Mouse (Mus musculus): ENCODE data around the gene Abhd5. TPM values are rescaled to one million over a fixed set of nuclear protein-coding genes. Genes with fewer than 3 reads are reported as not detected.
"Not testable (repeated sequence)": the region's sequence is repeated elsewhere in the genome, so short reads cannot be mapped to it uniquely, and the experiment has no call there.

The Abhd5 gene
- polyA plus RNA-seq (2014; fragmentation: Nextera tagmentation; extraction: Ambion mirVana), result 19.9 and 20.0 TPM in 2 replicates

- Histone ChIP-seq H3K9ac (ENCODE audit: low read length) (peak within 1 kb of the TSS; percentile 76), H3K4me3 (ENCODE audit: low read depth, low read length) (peak within 1 kb of the TSS; percentile 59), H3K27ac (ENCODE audit: low read depth, low read length) (no peak within 1 kb of the TSS; the same call in 1 of the 2 replicates), H3K27me3 (ENCODE audit: control insufficient read depth, insufficient read depth, low read length) (no peaks in the 10 kb centered on the region; the same call in 1 of the 2 replicates), H3K9me3 (ENCODE audit: control insufficient read depth, low read length) (no peaks in the 10 kb centered on the region), H3K4me1 (ENCODE audit: control insufficient read depth, insufficient read depth, low read length) (peaks cover 2% of the 10 kb centered on the region; the same call in 1 of the 2 replicates), H3K4me2 (peak within 1 kb of the TSS; percentile 62), H3K36me3 (ENCODE audit: control insufficient read depth, insufficient read depth, low read length) (no peaks in the 10 kb centered on the region)
- WGBS, result under 1% methylated on average over 68 of the region's 84 CpGs
- DNase-seq (ENCODE audit: low spot score, missing footprints) (peak; percentile 99), ATAC-seq (ENCODE audit: low FRiP score) (peak; percentile 97)
These were observed at the start of gene Abhd5 for GRCm38 (mm10) chr9:122351303-122352024. Abhd5 (plus strand) TSS chr9:122351608.

GRCm38 (mm10) chr9:122305302-122305701 lies 46.1 kb upstream of the Abhd5 start:
- no peak for DNase-seq (ENCODE audit: low spot score, missing footprints)
- ATAC-seq (ENCODE audit: low FRiP score), result no peak
- Histone ChIP-seq H3K9me3 (ENCODE audit: control insufficient read depth, low read length) (no peaks in the 10 kb centered on the region), H3K4me1 (ENCODE audit: control insufficient read depth, insufficient read depth, low read length) (no peaks in the 10 kb centered on the region), H3K27ac (ENCODE audit: low read depth, low read length) (no peak overlapping the region), H3K27me3 (ENCODE audit: control insufficient read depth, insufficient read depth, low read length) (no peaks in the 10 kb centered on the region), H3K36me3 (ENCODE audit: control insufficient read depth, insufficient read depth, low read length) (no peaks in the 10 kb centered on the region), H3K9ac (ENCODE audit: low read length) (no peak overlapping the region), H3K4me3 (ENCODE audit: low read depth, low read length) (no peak overlapping the region), H3K4me2 (no peak overlapping the region)
- WGBS, result 83% methylated on average over 3 of the region's 3 CpGs

- no peak overlapping the region for H3K4me3 ChIP-seq (ENCODE audit: low read depth, low read length)
- WGBS, result 76% methylated on average over 14 of the region's 14 CpGs
- no peaks in the 10 kb centered on the region for H3K9me3 ChIP-seq (ENCODE audit: control insufficient read depth, low read length)
- DNase-seq (ENCODE audit: low spot score, missing footprints) (no peak), ATAC-seq (ENCODE audit: low FRiP score) (no peak)
- H3K9ac ChIP-seq (ENCODE audit: low read length), result no peak overlapping the region
- H3K4me2 ChIP-seq, result no peak overlapping the region
- no peaks in the 10 kb centered on the region for H3K27me3 ChIP-seq (ENCODE audit: control insufficient read depth, insufficient read depth, low read length)
- H3K36me3 ChIP-seq (ENCODE audit: control insufficient read depth, insufficient read depth, low read length), result no peaks in the 10 kb centered on the region
- H3K27ac ChIP-seq (ENCODE audit: low read depth, low read length), result no peak overlapping the region
- H3K4me1 ChIP-seq (ENCODE audit: control insufficient read depth, insufficient read depth, low read length), result no peaks in the 10 kb centered on the region
These were observed 42.1 kb upstream of the Abhd5 start for GRCm38 (mm10) chr9:122309013-122309980.

- H3K27ac ChIP-seq (ENCODE audit: low read depth, low read length), result no peak overlapping the region
- WGBS, result 3% methylated on average over 18 of the region's 19 CpGs
- peak; percentile 89 for ATAC-seq (ENCODE audit: low FRiP score)
These were observed 40.8 kb upstream of the Abhd5 start for GRCm38 (mm10) chr9:122310613-122311049.

GRCm38 (mm10) chr9:122311051-122311760 lies 40.2 kb upstream of the Abhd5 start:
- DNase-seq (ENCODE audit: low spot score, missing footprints) (peak; percentile 90), ATAC-seq (ENCODE audit: low FRiP score) (0 out of 2 replicates have a peak, but pooled peaks have one; percentile 7)
- 72% methylated on average over 7 of the region's 7 CpGs for WGBS
- H3K9ac ChIP-seq (ENCODE audit: low read length), result peak overlapping the region; percentile 63
- no peaks in the 10 kb centered on the region for H3K36me3 ChIP-seq (ENCODE audit: control insufficient read depth, insufficient read depth, low read length)
- no peaks in the 10 kb centered on the region for H3K9me3 ChIP-seq (ENCODE audit: control insufficient read depth, low read length)
- no peaks in the 10 kb centered on the region for H3K4me1 ChIP-seq (ENCODE audit: control insufficient read depth, insufficient read depth, low read length)
- no peaks in the 10 kb centered on the region for H3K27me3 ChIP-seq (ENCODE audit: control insufficient read depth, insufficient read depth, low read length)
- no peak overlapping the region for H3K27ac ChIP-seq (ENCODE audit: low read depth, low read length)
- peak overlapping the region; percentile 35; the same call in 1 of the 2 replicates for H3K4me3 ChIP-seq (ENCODE audit: low read depth, low read length)
- H3K4me2 ChIP-seq, result peak overlapping the region; percentile 48

More at GRCm38 (mm10) chr9:122310613-122311049, 40.8 kb upstream of the Abhd5 start:
- DNase-seq (ENCODE audit: low spot score, missing footprints), result peak; percentile 98
- H3K9me3 ChIP-seq (ENCODE audit: control insufficient read depth, low read length), result no peaks in the 10 kb centered on the region
- peak overlapping the region; percentile 63 for H3K9ac ChIP-seq (ENCODE audit: low read length)
- peak overlapping the region; percentile 48 for H3K4me2 ChIP-seq
- peak overlapping the region; percentile 35 for H3K4me3 ChIP-seq (ENCODE audit: low read depth, low read length)
- no peaks in the 10 kb centered on the region for H3K36me3 ChIP-seq (ENCODE audit: control insufficient read depth, insufficient read depth, low read length)
- H3K4me1 ChIP-seq (ENCODE audit: control insufficient read depth, insufficient read depth, low read length), result no peaks in the 10 kb centered on the region
- no peaks in the 10 kb centered on the region for H3K27me3 ChIP-seq (ENCODE audit: control insufficient read depth, insufficient read depth, low read length)

GRCm38 (mm10) chr9:122312296-122312990 lies 39.0 kb upstream of the Abhd5 start:
- Histone ChIP-seq H3K4me3 (ENCODE audit: low read depth, low read length) (no peak overlapping the region), H3K27me3 (ENCODE audit: control insufficient read depth, insufficient read depth, low read length) (no peaks in the 10 kb centered on the region), H3K27ac (ENCODE audit: low read depth, low read length) (no peak overlapping the region), H3K4me2 (no peak overlapping the region), H3K36me3 (ENCODE audit: control insufficient read depth, insufficient read depth, low read length) (no peaks in the 10 kb centered on the region), H3K4me1 (ENCODE audit: control insufficient read depth, insufficient read depth, low read length) (no peaks in the 10 kb centered on the region), H3K9me3 (ENCODE audit: control insufficient read depth, low read length) (no peaks in the 10 kb centered on the region), H3K9ac (ENCODE audit: low read length) (no peak overlapping the region)
- no peak for DNase-seq (ENCODE audit: low spot score, missing footprints)
- ATAC-seq (ENCODE audit: low FRiP score), result no peak
- 90% methylated on average over 7 of the region's 7 CpGs for WGBS

GRCm38 (mm10) chr9:122313128-122313527 lies 38.3 kb upstream of the Abhd5 start:
- H3K36me3 ChIP-seq (ENCODE audit: control insufficient read depth, insufficient read depth, low read length); ATAC-seq (ENCODE audit: low FRiP score); H3K4me3 ChIP-seq (ENCODE audit: low read depth, low read length); H3K27me3 ChIP-seq (ENCODE audit: control insufficient read depth, insufficient read depth, low read length); H3K9me3 ChIP-seq (ENCODE audit: control insufficient read depth, low read length); DNase-seq (ENCODE audit: low spot score, missing footprints); H3K27ac ChIP-seq (ENCODE audit: low read depth, low read length); H3K9ac ChIP-seq (ENCODE audit: low read length); H3K4me2 ChIP-seq; H3K4me1 ChIP-seq (ENCODE audit: control insufficient read depth, insufficient read depth, low read length): not testable (repeated sequence)
- 82% methylated on average over 1 of the region's 1 CpGs for WGBS

- no peaks in the 10 kb centered on the region for H3K4me1 ChIP-seq (ENCODE audit: control insufficient read depth, insufficient read depth, low read length)
- no peak overlapping the region for H3K9ac ChIP-seq (ENCODE audit: low read length)
- no peak overlapping the region for H3K4me2 ChIP-seq
- no peak for DNase-seq (ENCODE audit: low spot score, missing footprints)
- H3K4me3 ChIP-seq (ENCODE audit: low read depth, low read length), result no peak overlapping the region
- H3K27ac ChIP-seq (ENCODE audit: low read depth, low read length), result no peak overlapping the region
- H3K36me3 ChIP-seq (ENCODE audit: control insufficient read depth, insufficient read depth, low read length), result no peaks in the 10 kb centered on the region
- no peaks in the 10 kb centered on the region for H3K9me3 ChIP-seq (ENCODE audit: control insufficient read depth, low read length)
- WGBS, result 92% methylated on average over 6 of the region's 6 CpGs
- H3K27me3 ChIP-seq (ENCODE audit: control insufficient read depth, insufficient read depth, low read length), result no peaks in the 10 kb centered on the region
- no peak for ATAC-seq (ENCODE audit: low FRiP score)
These were observed 37.0 kb upstream of the Abhd5 start for GRCm38 (mm10) chr9:122314386-122314785.
